Mouse (Mus musculus): Measurements from ENCODE around the gene Bcam.

DNA sequence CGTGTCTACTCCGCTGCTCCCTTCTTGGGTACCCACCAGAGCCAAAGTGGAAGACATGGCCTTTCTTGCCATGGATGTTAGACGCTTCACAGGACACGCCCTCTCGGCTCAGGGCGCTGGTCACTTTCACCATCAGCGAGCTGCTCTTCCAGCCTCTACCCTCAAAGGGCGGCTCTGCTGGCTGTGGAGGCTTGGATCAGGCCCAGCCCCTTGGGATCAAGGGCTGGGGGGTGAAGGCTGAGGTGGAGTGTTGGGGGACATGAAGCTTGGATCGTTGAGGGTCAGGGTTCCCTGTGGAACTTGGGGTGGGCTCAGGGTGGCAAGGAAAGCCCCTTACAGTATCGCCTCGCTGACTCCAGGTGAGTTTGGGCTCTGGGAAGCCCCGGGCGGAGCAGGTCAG is 12.2 kb downstream of the Bcam start:
- TF ChIP-seq REST (IDR thresholded peaks at IDR 0.05; ENCODE audit: insufficient read depth, insufficient read length) (no peak), MYOG (IDR thresholded peaks at IDR 0.05; ENCODE audit: control insufficient read depth in 1 of 3, insufficient read depth in 1 of 3, insufficient read length in 2 of 3, low read depth in 2 of 3) (no peak), MAX (IDR thresholded peaks at IDR 0.05; ENCODE audit: low read depth) (no peak), E2F4 (IDR thresholded peaks at IDR 0.05; ENCODE audit: insufficient read depth) (no peak), POLR2A (IDR thresholded peaks at IDR 0.05; ENCODE audit: insufficient read length, low read depth) (no peak)
